Mouse (Mus musculus) inflammation-experienced regulatory T-cells, adult 16 weeks (primary cell): ENCODE results near the gene Zmym4. TPM values are rescaled to one million over a fixed set of nuclear protein-coding genes. Genes with fewer than 3 reads are reported as not detected.

Source experiments
- polyA plus RNA-seq: library from polyadenylated mRNA; unstranded; fragments of 100-300 nt; shearing (Covaris generic); gene quantifications from one replicate; pipeline ENCODE4 v1.2.1, GENCODE M21; 2017

Gene Zmym4
- polyA plus RNA-seq = 20.1 TPM

GRCm38 (mm10) chr4:126967864-126968821 is at the start of gene Zmym4:
TSS of gene Zmym4 (minus strand) at chr4:126968135.

Other genes with a start within 250 kb of the Zmym4 start
- gene Tfap2e, start 231.9 kb downstream of the Zmym4 start, polyA plus RNA-seq = not detected
- 64.1 TPM for gene Ncdn, start 214.7 kb downstream of the Zmym4 start, polyA plus RNA-seq
- gene AU040320, start 214.6 kb downstream of the Zmym4 start, polyA plus RNA-seq = 64.6 TPM
- gene Sfpq, start 53.2 kb upstream of the Zmym4 start, polyA plus RNA-seq = 18.8 TPM
- gene Zmym1, start 93.0 kb upstream of the Zmym4 start, polyA plus RNA-seq = 36.9 TPM
- gene Zmym6, start 109.2 kb upstream of the Zmym4 start, polyA plus RNA-seq = 39.1 TPM
- gene Tmem35b, start 155.6 kb upstream of the Zmym4 start, polyA plus RNA-seq = 31.9 TPM
- gene Dlgap3, start 201.1 kb upstream of the Zmym4 start, polyA plus RNA-seq = not detected